32 mouse cellular contexts compared by ENCODE assay signal in genomic region chr16:8687559-8688112, GRCm38 (mm10). TPM values are rescaled to one million over a fixed set of nuclear protein-coding genes. Genes with fewer than 3 reads are reported as not detected.
A peak's percentile ranks its signal among the peaks of the same experiment; 100 is the strongest.
DNase-seq lines count a peak whose midpoint lies in the region; ATAC-seq and TF ChIP-seq lines count a peak whose summit lies in the region.
"Had no signal": no experiment of that assay in that cellular context is flagged by ENCODE, and none has a peak within 500 bp of the region (broad histone marks: within the 10 kb centered on the region; RNA-seq: fewer than 3 reads in every experiment).

No protein-coding gene starts in this region.

- TF ChIP-seq POLR2A in spleen, adult 2 months (IDR thresholded peaks at IDR 0.05; ENCODE audit: low read depth, low read length), result no peak

- H3K4me3 ChIP-seq in heart, embryonic 11.5 days (ENCODE audit: low read depth, low read length), result no peak overlapping the region
- no peak overlapping the region for H3K4me3 ChIP-seq in spleen, adult 2 months (ENCODE audit: extremely low read depth, insufficient read depth, insufficient read length)
- 0 out of 2 replicates have a peak overlapping the region, but pooled peaks have one; percentile 32 for H3K4me3 ChIP-seq in liver, embryonic 13.5 days (replicated peaks)
- no peak overlapping the region for H3K4me3 ChIP-seq in stomach, postnatal 0 days (ENCODE audit: low read depth, low read length)
- H3K4me3 ChIP-seq: embryonic facial prominence, embryonic 12.5 days; hindbrain, embryonic 10.5 days; midbrain, embryonic 13.5 days; stomach, embryonic 15.5 days had no signal

- no peak for ATAC-seq in heart, embryonic 11.5 days (replicated peaks; ENCODE audit: insufficient number of reproducible peaks, low FRiP score, low TSS enrichment)
- no peak for ATAC-seq in liver, embryonic 13.5 days (ENCODE audit: low read depth)
- ATAC-seq in stomach, postnatal 0 days (ENCODE audit: low FRiP score, low TSS enrichment), result no peak
- ATAC-seq: Patski had no signal

- TF ChIP-seq CTCF in spleen, adult 2 months (IDR thresholded peaks at IDR 0.05; ENCODE audit: extremely low read depth, insufficient read depth, insufficient read length, insufficient replicate concordance), result no peak
- no peak for TF ChIP-seq CTCF in stomach, postnatal 0 days (IDR thresholded peaks at IDR 0.05; ENCODE audit: low read depth)

- H3K27me3 ChIP-seq in heart, embryonic 11.5 days (ENCODE audit: control insufficient read depth, insufficient read depth, low read length), result no peaks in the 10 kb centered on the region
- H3K27me3 ChIP-seq in spleen, adult 2 months (ENCODE audit: control insufficient read depth, insufficient read depth, low read length), result no peaks in the 10 kb centered on the region
- no peaks in the 10 kb centered on the region for H3K27me3 ChIP-seq in liver, embryonic 13.5 days
- no peaks in the 10 kb centered on the region for H3K27me3 ChIP-seq in stomach, postnatal 0 days (ENCODE audit: control insufficient read depth, insufficient read depth, low read length)
- H3K27me3 ChIP-seq: embryonic facial prominence, embryonic 12.5 days; midbrain, embryonic 13.5 days; Patski; stomach, embryonic 15.5 days had no signal

- no peak overlapping the region for H3K9ac ChIP-seq in heart, embryonic 11.5 days (ENCODE audit: low read depth, low read length)
- peak overlapping the region; percentile 81 for H3K9ac ChIP-seq in liver, embryonic 13.5 days
- H3K9ac ChIP-seq in stomach, postnatal 0 days (ENCODE audit: low read length), result no peak overlapping the region
- H3K9ac ChIP-seq: embryonic facial prominence, embryonic 12.5 days; lung, embryonic 14.5 days; stomach, embryonic 15.5 days had no signal

- TF ChIP-seq EP300 in stomach, postnatal 0 days (optimal IDR thresholded peaks at IDR 0.05), result no peak

- peaks cover 28% of the 10 kb centered on the region for H3K36me3 ChIP-seq in heart, embryonic 11.5 days (ENCODE audit: control insufficient read depth, insufficient read depth, low read length)
- peaks cover 34% of the 10 kb centered on the region for H3K36me3 ChIP-seq in spleen, adult 2 months (ENCODE audit: control insufficient read depth, insufficient read depth, low read length)
- H3K36me3 ChIP-seq in liver, embryonic 13.5 days, result peaks cover 87% of the 10 kb centered on the region
- peaks cover 17% of the 10 kb centered on the region for H3K36me3 ChIP-seq in stomach, postnatal 0 days (ENCODE audit: control insufficient read depth, insufficient read depth, low read length)

- peaks cover 8% of the 10 kb centered on the region; the same call in 1 of the 2 replicates for H3K4me1 ChIP-seq in heart, embryonic 11.5 days (ENCODE audit: control insufficient read depth, insufficient read depth, low read length)
- no peaks in the 10 kb centered on the region for H3K4me1 ChIP-seq in spleen, adult 2 months (ENCODE audit: control insufficient read depth, insufficient read depth, insufficient read length)
- peaks cover 78% of the 10 kb centered on the region for H3K4me1 ChIP-seq in liver, embryonic 13.5 days (replicated peaks)
- H3K4me1 ChIP-seq in stomach, postnatal 0 days (replicated peaks; ENCODE audit: control insufficient read depth, insufficient read depth), result no peaks in the 10 kb centered on the region
- H3K4me1 ChIP-seq: embryonic facial prominence, embryonic 12.5 days; hindbrain, embryonic 10.5 days; midbrain, embryonic 13.5 days had no signal

- no peak overlapping the region for H3K4me2 ChIP-seq in heart, embryonic 11.5 days
- H3K4me2 ChIP-seq in liver, embryonic 13.5 days, result peak overlapping the region; percentile 74
- H3K4me2 ChIP-seq in stomach, postnatal 0 days (replicated peaks; ENCODE audit: low read depth), result no peak overlapping the region
- H3K4me2 ChIP-seq: embryonic facial prominence, embryonic 12.5 days; lung, embryonic 14.5 days; midbrain, embryonic 13.5 days; stomach, embryonic 15.5 days had no signal

- DNase-seq in heart, adult 18-20 months, result no peak
- no peak for DNase-seq in spleen, adult 2 months (ENCODE audit: low read depth in 1 of 2, low spot score in 2 of 2)
- DNase-seq in spleen, postnatal 14 days (ENCODE audit: low spot score in 2 of 2), result no peak
- DNase-seq in liver, embryonic 13.5 days, result no peak
- DNase-seq in stomach, postnatal 0 days (ENCODE audit: low spot score), result no peak
- no peak for DNase-seq in urinary bladder, postnatal 4 days (ENCODE audit: low spot score in 2 of 2)
- no peak for DNase-seq in frontal cortex, postnatal 14 days (ENCODE audit: low spot score in 2 of 2)
- DNase-seq: cerebellum, adult 18-20 months; gastrocnemius, postnatal 10 days; kidney, adult 18-20 months; kidney, postnatal 10 days; lung, embryonic 14.5 days; right cerebral cortex, postnatal 14 days; thymus, adult 18-20 months; thymus, postnatal 4 days had no signal

- no peaks in the 10 kb centered on the region for H3K9me3 ChIP-seq in heart, embryonic 11.5 days (replicated peaks; ENCODE audit: control insufficient read depth, low read length)
- no peaks in the 10 kb centered on the region for H3K9me3 ChIP-seq in liver, embryonic 13.5 days (replicated peaks)
- no peaks in the 10 kb centered on the region for H3K9me3 ChIP-seq in stomach, postnatal 0 days (ENCODE audit: control insufficient read depth, low read length)
- H3K9me3 ChIP-seq: embryonic facial prominence, embryonic 12.5 days; hindbrain, embryonic 10.5 days; midbrain, embryonic 13.5 days; stomach, embryonic 15.5 days had no signal

- H3K27ac ChIP-seq in heart, embryonic 11.5 days (ENCODE audit: low read depth, low read length), result peak overlapping the region; percentile 57; the same call in 1 of the 2 replicates
- H3K27ac ChIP-seq in spleen, adult 2 months (ENCODE audit: insufficient read depth, low read length), result peak overlapping the region; percentile 47; the same call in 1 of the 2 replicates
- peak overlapping the region; percentile 99 for H3K27ac ChIP-seq in liver, embryonic 13.5 days
- H3K27ac ChIP-seq in stomach, postnatal 0 days (replicated peaks), result 0 out of 2 replicates have a peak overlapping the region, but pooled peaks have one; percentile 13
- H3K27ac ChIP-seq: embryonic facial prominence, embryonic 12.5 days; hindbrain, embryonic 10.5 days; midbrain, embryonic 13.5 days; stomach, embryonic 15.5 days had no signal

RNA-seq across cellular contexts. Expression of gene Gm5767, which starts 7.1 kb away (rescaled TPM):
- not detected in 2 replicates for polyA plus RNA-seq in heart, embryonic 11.5 days (2014; fragmentation: Nextera tagmentation; extraction: Ambion mirVana)
- not detected for total RNA-seq in heart, adult 18-20 months (2021)
- not detected in 2 replicates for polyA plus RNA-seq in spleen, adult 2 months (2012; rRNA removed)
- not detected in 2 replicates for polyA plus RNA-seq in liver, embryonic 13.5 days (2015; fragmentation: Nextera tagmentation; extraction: Ambion mirVana)
- polyA plus RNA-seq in stomach, postnatal 0 days (2015; fragmentation: Nextera tagmentation; extraction: Ambion mirVana), result not detected in 2 replicates
- total RNA-seq: adrenal gland, adult 18-20 months; adrenal gland, postnatal 4 days; ES-E14; gastrocnemius, postnatal 10 days; granulocyte monocyte progenitor cell, adult 5-6 weeks; hindbrain, postnatal 0 days; layer of hippocampus, postnatal 10 days; megakaryocyte, adult 5-6 weeks had no signal
- polyA plus RNA-seq: embryonic facial prominence, embryonic 12.5 days; forebrain, embryonic 14.5 days; heart, postnatal 0 days; hindbrain, embryonic 10.5 days; hindbrain, postnatal 0 days; limb, embryonic 11.5 days; lung, embryonic 14.5 days; midbrain, embryonic 13.5 days; neural tube, embryonic 11.5 days; Patski; stomach, embryonic 15.5 days had no signal

RNA-seq across cellular contexts. Expression of gene Carhsp1, which starts 15.7 kb away (rescaled TPM):
- polyA plus RNA-seq in heart, embryonic 11.5 days (2014; fragmentation: Nextera tagmentation; extraction: Ambion mirVana), result 39.1 and 42.4 TPM in 2 replicates
- 10 to 100 TPM; 16.6 to 19.2 TPM for total RNA-seq in heart, adult 18-20 months (2021)
- polyA plus RNA-seq in spleen, adult 2 months (2012; rRNA removed), result 56.5 and 63.1 TPM in 2 replicates
- 62.4 and 67.1 TPM in 2 replicates for polyA plus RNA-seq in liver, embryonic 13.5 days (2015; fragmentation: Nextera tagmentation; extraction: Ambion mirVana)
- 53.1 and 53.8 TPM in 2 replicates for polyA plus RNA-seq in stomach, postnatal 0 days (2015; fragmentation: Nextera tagmentation; extraction: Ambion mirVana)

RNA-seq across cellular contexts. Expression of gene Tmem186, which starts 50.1 kb away (rescaled TPM):
- 10.5 and 16.3 TPM in 2 replicates for polyA plus RNA-seq in heart, embryonic 11.5 days (2014; fragmentation: Nextera tagmentation; extraction: Ambion mirVana)
- total RNA-seq in heart, adult 18-20 months (2021), result 10 to 100 TPM; 19.1 to 19.4 TPM
- 9.7 and 10.4 TPM in 2 replicates for polyA plus RNA-seq in spleen, adult 2 months (2012; rRNA removed)
- 11.2 and 11.8 TPM in 2 replicates for polyA plus RNA-seq in liver, embryonic 13.5 days (2015; fragmentation: Nextera tagmentation; extraction: Ambion mirVana)
- polyA plus RNA-seq in stomach, postnatal 0 days (2015; fragmentation: Nextera tagmentation; extraction: Ambion mirVana), result 11.1 and 11.8 TPM in 2 replicates

RNA-seq across cellular contexts. Expression of gene Pmm2, which starts 50.2 kb away (rescaled TPM):
- polyA plus RNA-seq in heart, embryonic 11.5 days (2014; fragmentation: Nextera tagmentation; extraction: Ambion mirVana), result 38.5 and 40.3 TPM in 2 replicates
- 10 to 100 TPM; 32.7 to 36.3 TPM for total RNA-seq in heart, adult 18-20 months (2021)
- polyA plus RNA-seq in spleen, adult 2 months (2012; rRNA removed), result 50.2 and 58.1 TPM in 2 replicates
- polyA plus RNA-seq in liver, embryonic 13.5 days (2015; fragmentation: Nextera tagmentation; extraction: Ambion mirVana), result 37.0 and 38.5 TPM in 2 replicates
- polyA plus RNA-seq in stomach, postnatal 0 days (2015; fragmentation: Nextera tagmentation; extraction: Ambion mirVana), result 74.2 and 74.9 TPM in 2 replicates

Comparison
In these comparisons a context has a peak if more than half of its experiments do, and no peak if none do; other contexts are left out.
1. H3K27ac ChIP-seq: peak in every context shown above with its lines; median percentile 99 in liver, embryonic 13.5 days; 57 in heart, embryonic 11.5 days; 47 in spleen, adult 2 months; 13 in stomach, postnatal 0 days.